Mouse (Mus musculus) hindbrain, embryonic 15.5 days (tissue): ENCODE results near the gene Prss12. TPM values are rescaled to one million over a fixed set of nuclear protein-coding genes. Genes with fewer than 3 reads are reported as not detected.

Experiments
- ATAC-seq: fragments of 200-750 bp; cut with Nextera tagmentation; 2 replicates; pipeline ENCODE4 v1.8.0; 2017; ENCODE audit warnings: low read depth, moderate number of reproducible peaks, moderate TSS enrichment; ENCODE audit not compliant: low FRiP score
- H3K27ac ChIP-seq: fragments of 300-500 bp; sonication (generic); replicated peaks from 2 replicates; pipeline ENCODE4 v1.5.1; 2015; ENCODE audit warnings: mild to moderate bottlenecking, inconsistent platforms
- H3K27me3 ChIP-seq: fragments of 300-500 bp; sonication (generic); 2 replicates; pipeline ENCODE4 v1.6.1; 2015; ENCODE audit warnings: control low read depth, inconsistent platforms
- H3K36me3 ChIP-seq: fragments of 300-500 bp; sonication (generic); 2 replicates; pipeline ENCODE4 v1.6.1; 2015; ENCODE audit warnings: control low read depth, inconsistent platforms
- H3K4me1 ChIP-seq: fragments of 300-500 bp; sonication (generic); replicated peaks from 2 replicates; pipeline ENCODE4 v1.6.1; 2015; ENCODE audit warnings: control low read depth, inconsistent platforms
- H3K4me2 ChIP-seq: fragments of 300-500 bp; sonication (generic); 2 replicates; pipeline ENCODE4 v1.6.1; 2015; ENCODE audit warnings: moderate library complexity, mild to moderate bottlenecking, inconsistent platforms
- H3K4me3 ChIP-seq: fragments of 300-500 bp; sonication (generic); 2 replicates; pipeline ENCODE4 v1.5.1; 2015; ENCODE audit warnings: mild to moderate bottlenecking, inconsistent platforms
- H3K9ac ChIP-seq: fragments of 300-500 bp; sonication (generic); 2 replicates; pipeline ENCODE4 v1.6.1; 2015; ENCODE audit warnings: inconsistent platforms
- H3K9me3 ChIP-seq: fragments of 300-500 bp; sonication (generic); 2 replicates; pipeline ENCODE4 v1.6.1; 2016; ENCODE audit warnings: control low read depth, inconsistent platforms
- WGBS: fragments of 180-500 bp; shearing (Covaris S2); methylation state at CpG from one replicate; pipeline ENCODE4 v1.1.7; 2015; 5-methylcytosine and 5-hydroxymethylcytosine counted together
- polyA plus RNA-seq: library from polyadenylated mRNA; unstranded; fragments of >200 nt; fragmentation: Nextera tagmentation; extraction: Ambion mirVana; gene quantifications from 2 replicates; pipeline ENCODE4 v1.2.1, GENCODE M21; 2015

The Prss12 gene
- polyA plus RNA-seq, 1 experiment from 2014 or later, result 22.8 TPM

DNA sequence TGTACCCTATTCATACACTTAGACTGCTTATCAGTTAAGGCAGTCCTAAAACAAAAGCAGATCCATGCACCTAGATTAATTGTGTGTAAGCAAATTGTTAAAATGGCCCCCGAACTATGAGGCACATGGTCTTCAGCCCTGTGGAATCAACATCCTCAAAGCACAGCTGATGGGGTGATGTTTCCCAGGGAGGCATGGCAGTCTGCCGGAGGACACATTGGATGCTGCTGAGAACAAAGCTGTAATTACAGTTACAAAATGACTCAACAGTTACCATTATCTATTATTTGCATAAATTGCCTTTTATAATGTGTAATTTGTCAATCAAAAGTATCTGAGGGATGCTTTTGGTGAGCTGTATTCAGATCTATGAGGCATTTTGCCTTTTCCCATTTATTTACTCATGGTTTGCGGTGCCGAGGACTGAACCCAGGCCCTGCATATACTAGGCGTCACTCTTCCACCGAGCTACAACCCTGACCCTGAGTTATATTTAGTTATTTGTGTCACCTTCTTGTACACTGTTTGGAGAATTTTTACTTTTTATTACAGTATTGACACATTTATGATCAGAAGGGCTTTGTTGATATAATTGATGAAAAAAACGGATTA is 108.6 kb downstream of the Prss12 start:
- no peak for ATAC-seq
- H3K4me1 ChIP-seq, result no peaks in the 10 kb centered on the region
- no peak overlapping the region for H3K4me3 ChIP-seq
- H3K9ac ChIP-seq, result no peak overlapping the region
- H3K9me3 ChIP-seq, result no peaks in the 10 kb centered on the region
- no peak overlapping the region for H3K4me2 ChIP-seq
- H3K27ac ChIP-seq, result no peak overlapping the region
- H3K36me3 ChIP-seq, result no peaks in the 10 kb centered on the region
- 93% methylated on average over 7 of the region's 7 CpGs for WGBS
- H3K27me3 ChIP-seq, result no peaks in the 10 kb centered on the region

Other genes with a start within 250 kb of the Prss12 start
- 0.97 and 1.1 TPM in 2 replicates for gene Synpo2, start 210.8 kb upstream of the Prss12 start, polyA plus RNA-seq
- gene Sec24d, start 179.5 kb upstream of the Prss12 start, polyA plus RNA-seq, result 13.1 and 16.4 TPM in 2 replicates
- gene Mettl14, start 60.8 kb upstream of the Prss12 start, polyA plus RNA-seq, result 21.6 and 23.3 TPM in 2 replicates
- 15.1 and 20.3 TPM in 2 replicates for gene Ndst3, start 243.9 kb downstream of the Prss12 start, polyA plus RNA-seq